11 mouse cellular contexts compared by ENCODE assay signal in genomic region chr12:86842866-86843459, GRCm38 (mm10). TPM values are rescaled to one million over a fixed set of nuclear protein-coding genes. Genes with fewer than 3 reads are reported as not detected.
DNase-seq lines count a peak whose midpoint lies in the region; ATAC-seq and TF ChIP-seq lines count a peak whose summit lies in the region.
"Had no signal": no experiment of that assay in that cellular context is flagged by ENCODE, and none has a peak within 500 bp of the region (broad histone marks: within the 10 kb centered on the region; RNA-seq: fewer than 3 reads in every experiment).

No protein-coding gene starts in this region.

- no peak for TF ChIP-seq EP300 in stomach, postnatal 0 days (optimal IDR thresholded peaks at IDR 0.05)

- 0 out of 2 replicates have a peak overlapping the region, but pooled peaks have one; percentile 13 for H3K4me2 ChIP-seq in kidney, embryonic 15.5 days
- H3K4me2 ChIP-seq in kidney, embryonic 14.5 days (replicated peaks; ENCODE audit: low read depth, low read length) = no peak overlapping the region; the same call in 1 of the 2 replicates
- H3K4me2 ChIP-seq in stomach, embryonic 16.5 days (ENCODE audit: low read depth, low read length) = peak overlapping the region; percentile 13; the same call in 1 of the 2 replicates
- H3K4me2 ChIP-seq in stomach, postnatal 0 days (replicated peaks; ENCODE audit: low read depth) = no peak overlapping the region
- no peak overlapping the region for H3K4me2 ChIP-seq in hindbrain, postnatal 0 days (ENCODE audit: low read depth, low read length)
- H3K4me2 ChIP-seq: heart, embryonic 11.5 days had no signal

- no peaks in the 10 kb centered on the region for H3K36me3 ChIP-seq in kidney, embryonic 15.5 days
- no peaks in the 10 kb centered on the region for H3K36me3 ChIP-seq in kidney, embryonic 14.5 days (ENCODE audit: control insufficient read depth, insufficient read depth, low read length)
- H3K36me3 ChIP-seq in stomach, embryonic 16.5 days (ENCODE audit: control insufficient read depth, insufficient read depth, low read length) = no peaks in the 10 kb centered on the region
- H3K36me3 ChIP-seq in stomach, postnatal 0 days (ENCODE audit: control insufficient read depth, insufficient read depth, low read length) = no peaks in the 10 kb centered on the region
- no peaks in the 10 kb centered on the region for H3K36me3 ChIP-seq in hindbrain, postnatal 0 days (ENCODE audit: insufficient read depth, low read length)

- no peak for TF ChIP-seq CTCF in stomach, postnatal 0 days (IDR thresholded peaks at IDR 0.05; ENCODE audit: low read depth)
- no peak for TF ChIP-seq CTCF in hindbrain, postnatal 0 days (IDR thresholded peaks at IDR 0.05; ENCODE audit: low read depth)

- no peaks in the 10 kb centered on the region for H3K27me3 ChIP-seq in kidney, embryonic 15.5 days
- H3K27me3 ChIP-seq in kidney, embryonic 14.5 days (ENCODE audit: control insufficient read depth, insufficient read depth, low read length) = no peaks in the 10 kb centered on the region
- H3K27me3 ChIP-seq in stomach, embryonic 16.5 days (ENCODE audit: control insufficient read depth, insufficient read depth, low read length) = no peaks in the 10 kb centered on the region
- no peaks in the 10 kb centered on the region for H3K27me3 ChIP-seq in stomach, postnatal 0 days (ENCODE audit: control insufficient read depth, insufficient read depth, low read length)
- no peaks in the 10 kb centered on the region for H3K27me3 ChIP-seq in hindbrain, postnatal 0 days (ENCODE audit: insufficient read depth, low read length)

- WGBS in kidney, embryonic 15.5 days = 28% methylated on average over 15 of the region's 15 CpGs
- 24% methylated on average over 15 of the region's 15 CpGs for WGBS in kidney, embryonic 14.5 days
- 16% methylated on average over 15 of the region's 15 CpGs for WGBS in stomach, embryonic 16.5 days
- WGBS in stomach, postnatal 0 days = 4% methylated on average over 15 of the region's 15 CpGs
- 19% methylated on average over 15 of the region's 15 CpGs for WGBS in hindbrain, postnatal 0 days

- H3K4me3 ChIP-seq in kidney, embryonic 15.5 days (replicated peaks) = no peak overlapping the region
- H3K4me3 ChIP-seq in kidney, embryonic 14.5 days (ENCODE audit: low read length) = no peak overlapping the region
- H3K4me3 ChIP-seq in stomach, embryonic 16.5 days (replicated peaks; ENCODE audit: low read length) = no peak overlapping the region
- no peak overlapping the region for H3K4me3 ChIP-seq in stomach, postnatal 0 days (ENCODE audit: low read depth, low read length)
- no peak overlapping the region for H3K4me3 ChIP-seq in hindbrain, postnatal 0 days (ENCODE audit: low read length)

- peaks cover 27% of the 10 kb centered on the region for H3K4me1 ChIP-seq in kidney, embryonic 15.5 days
- peaks cover 12% of the 10 kb centered on the region for H3K4me1 ChIP-seq in kidney, embryonic 14.5 days (ENCODE audit: control insufficient read depth, insufficient read depth, low read length)
- H3K4me1 ChIP-seq in stomach, embryonic 16.5 days (ENCODE audit: control insufficient read depth, insufficient read depth, low read length) = peaks cover 25% of the 10 kb centered on the region
- H3K4me1 ChIP-seq in stomach, postnatal 0 days (replicated peaks; ENCODE audit: control insufficient read depth, insufficient read depth) = peaks cover 6% of the 10 kb centered on the region
- no peaks in the 10 kb centered on the region for H3K4me1 ChIP-seq in hindbrain, postnatal 0 days (ENCODE audit: insufficient read depth, low read length)

- no peak overlapping the region for H3K9ac ChIP-seq in kidney, embryonic 15.5 days
- H3K9ac ChIP-seq in kidney, embryonic 14.5 days (ENCODE audit: low read depth, low read length) = no peak overlapping the region
- H3K9ac ChIP-seq in stomach, embryonic 16.5 days (ENCODE audit: low read length) = no peak overlapping the region
- H3K9ac ChIP-seq in stomach, postnatal 0 days (ENCODE audit: low read length) = no peak overlapping the region
- H3K9ac ChIP-seq in hindbrain, postnatal 0 days (replicated peaks; ENCODE audit: low read length) = no peak overlapping the region

- H3K27ac ChIP-seq in kidney, embryonic 15.5 days = 0 out of 2 replicates have a peak overlapping the region, but pooled peaks have one; percentile 37
- no peak overlapping the region; the same call in 1 of the 2 replicates for H3K27ac ChIP-seq in kidney, embryonic 14.5 days (ENCODE audit: low read depth, low read length)
- H3K27ac ChIP-seq in stomach, embryonic 16.5 days (ENCODE audit: low read length) = no peak overlapping the region
- no peak overlapping the region for H3K27ac ChIP-seq in stomach, postnatal 0 days (replicated peaks)
- H3K27ac ChIP-seq in hindbrain, postnatal 0 days = peak overlapping the region; percentile 60

- no peak for ATAC-seq in kidney, embryonic 15.5 days (replicated peaks; ENCODE audit: low FRiP score)
- ATAC-seq in kidney, embryonic 14.5 days (ENCODE audit: low FRiP score, low TSS enrichment) = no peak
- no peak for ATAC-seq in stomach, embryonic 16.5 days (ENCODE audit: insufficient read depth, low FRiP score)
- no peak for ATAC-seq in stomach, postnatal 0 days (ENCODE audit: low FRiP score, low TSS enrichment)
- 0 out of 2 replicates have a peak, but pooled peaks have one; percentile 51 for ATAC-seq in hindbrain, postnatal 0 days

- no peaks in the 10 kb centered on the region for H3K9me3 ChIP-seq in kidney, embryonic 15.5 days (replicated peaks)
- no peaks in the 10 kb centered on the region for H3K9me3 ChIP-seq in kidney, embryonic 14.5 days (ENCODE audit: control insufficient read depth, low read length)
- no peaks in the 10 kb centered on the region for H3K9me3 ChIP-seq in stomach, embryonic 16.5 days (replicated peaks; ENCODE audit: control insufficient read depth, low read length)
- H3K9me3 ChIP-seq in stomach, postnatal 0 days (ENCODE audit: control insufficient read depth, low read length) = no peaks in the 10 kb centered on the region
- H3K9me3 ChIP-seq in hindbrain, postnatal 0 days (ENCODE audit: low read length) = no peaks in the 10 kb centered on the region

- no peak for DNase-seq in stomach, postnatal 0 days (ENCODE audit: low spot score)
- no peak for DNase-seq in hindbrain, postnatal 0 days (ENCODE audit: low spot score)
- DNase-seq in liver = no peak
- no peak for DNase-seq in testis, postnatal 10 days (ENCODE audit: low spot score)
- no peak for DNase-seq in cerebellum, postnatal 10 days
- DNase-seq: cerebellum, postnatal 14 days; kidney, postnatal 4 days had no signal

RNA-seq across cellular contexts. Expression of gene Irf2bpl, which starts 41.6 kb away (rescaled TPM):
- 40.7 and 43.9 TPM in 2 replicates for polyA plus RNA-seq in kidney, embryonic 15.5 days (2015; fragmentation: Nextera tagmentation; extraction: Ambion mirVana)
- polyA plus RNA-seq in kidney, embryonic 14.5 days (2014; fragmentation: Nextera tagmentation; extraction: Ambion mirVana) = 25.8 and 34.8 TPM in 2 replicates
- 10.1 and 11.7 TPM in 2 replicates for polyA plus RNA-seq in stomach, embryonic 16.5 days (2015; fragmentation: Nextera tagmentation; extraction: Ambion mirVana)
- 19.1 and 19.8 TPM in 2 replicates for polyA plus RNA-seq in stomach, postnatal 0 days (2015; fragmentation: Nextera tagmentation; extraction: Ambion mirVana)
- 146 and 159 TPM in 2 replicates for total RNA-seq in hindbrain, postnatal 0 days (2014; rRNA removed)
- 59.4 and 66.9 TPM in 2 replicates for polyA plus RNA-seq in hindbrain, postnatal 0 days (2015; fragmentation: Nextera tagmentation; extraction: Ambion mirVana)

Comparison
In these comparisons a context has a peak if more than half of its experiments do, and no peak if none do; other contexts are left out.
1. H3K27ac ChIP-seq: peak in kidney, embryonic 15.5 days (single experiment) and hindbrain, postnatal 0 days (single experiment); none in kidney, embryonic 14.5 days (single experiment), stomach, embryonic 16.5 days (single experiment) and stomach, postnatal 0 days (single experiment).
2. H3K4me2 ChIP-seq: peak in kidney, embryonic 15.5 days (single experiment) and stomach, embryonic 16.5 days (single experiment); none in kidney, embryonic 14.5 days (single experiment), stomach, postnatal 0 days (single experiment) and hindbrain, postnatal 0 days (single experiment).